ENCODE assay signal across 10 mouse cellular contexts in genomic region chr4:7455130-7455529, GRCm38 (mm10).
DNase-seq lines count a peak whose midpoint lies in the region; ATAC-seq lines count a peak whose summit lies in the region.
"Had no signal": no experiment of that assay in that cellular context is flagged by ENCODE, and none has a peak within 500 bp of the region (broad histone marks: within the 10 kb centered on the region; RNA-seq: fewer than 3 reads in every experiment).

No protein-coding gene starts in this region.

- peak; percentile 87 for ATAC-seq in CD4-positive, CD25-positive, alpha-beta regulatory T cell, adult 4 months
- ATAC-seq in inflammation-experienced regulatory T-cells, adult 6 months: peak; percentile 87

- 0 out of 2 replicates have a peak overlapping the region, but pooled peaks have one; percentile 4 for H3K27ac ChIP-seq in heart, embryonic 10.5 days
- H3K27ac ChIP-seq: stomach, embryonic 15.5 days had no signal

- 9% methylated on average over 9 of the region's 9 CpGs for WGBS in heart, embryonic 10.5 days

- H3K4me3 ChIP-seq in heart, embryonic 10.5 days: 0 out of 2 replicates have a peak overlapping the region, but pooled peaks have one; percentile 18
- H3K4me3 ChIP-seq: stomach, embryonic 15.5 days had no signal

- H3K36me3 ChIP-seq in heart, embryonic 10.5 days: no peaks in the 10 kb centered on the region
- H3K36me3 ChIP-seq: G1E; stomach, embryonic 15.5 days had no signal

- DNase-seq in heart, embryonic 10.5 days (ENCODE audit: low spot score): no peak
- no peak for DNase-seq in heart, adult 8-10 months (ENCODE audit: low spot score)
- peak; percentile 38 to 40 for DNase-seq in natural killer cell, adult 2 months (ENCODE audit: low spot score in 2 of 2)
- DNase-seq in adrenal gland, postnatal 25 days: no peak
- DNase-seq in frontal cortex, adult 2 months (ENCODE audit: extremely low spot score in 1 of 2, low spot score in 1 of 2): no peak
- DNase-seq in cerebellum, adult 9-10 months: no peak

- no peaks in the 10 kb centered on the region for H3K27me3 ChIP-seq in heart, embryonic 10.5 days (ENCODE audit: insufficient read depth, poor library complexity, severe bottlenecking)
- H3K27me3 ChIP-seq: stomach, embryonic 15.5 days had no signal

- no peaks in the 10 kb centered on the region for H3K4me1 ChIP-seq in heart, embryonic 10.5 days
- H3K4me1 ChIP-seq: stomach, embryonic 15.5 days had no signal

- no peaks in the 10 kb centered on the region for H3K9me3 ChIP-seq in heart, embryonic 10.5 days
- H3K9me3 ChIP-seq: G1E; stomach, embryonic 15.5 days had no signal

Comparison
In these comparisons a context has a peak if more than half of its experiments do, and no peak if none do; other contexts are left out.
1. DNase-seq: peak in natural killer cell, adult 2 months (2 of 2); none in heart, embryonic 10.5 days (single experiment), heart, adult 8-10 months (single experiment), adrenal gland, postnatal 25 days (single experiment), frontal cortex, adult 2 months (0 of 2) and cerebellum, adult 9-10 months (single experiment).